Mouse (Mus musculus): ENCODE data around the gene Prpf8. TPM values are rescaled to one million over a fixed set of nuclear protein-coding genes. Genes with fewer than 3 reads are reported as not detected.

Gene Prpf8
- polyA plus RNA-seq, 1 experiment from 2014 or later, result 25.3 TPM

GRCm38 (mm10) chr11:75462253-75462783 is 24.3 kb upstream of the Prpf8 start:
- Histone ChIP-seq H3K36me3 (ENCODE audit: control insufficient read depth, insufficient read depth) (peaks cover 29% of the 10 kb centered on the region), H3K27ac (ENCODE audit: low read length) (peak overlapping the region; percentile 98), H3K4me1 (ENCODE audit: control insufficient read depth, low read depth, low read length) (peaks cover 54% of the 10 kb centered on the region), H3K4me2 (ENCODE audit: low read depth, low read length) (peak overlapping the region; percentile 84), H3K9ac (ENCODE audit: low read depth, low read length) (peak overlapping the region; percentile 83), H3K9me3 (replicated peaks; ENCODE audit: control insufficient read depth, low read length) (peaks cover 3% of the 10 kb centered on the region; the same call in 1 of the 2 replicates), H3K27me3 (ENCODE audit: control insufficient read depth, insufficient read depth, low read depth, low read length) (no peaks in the 10 kb centered on the region), H3K4me3 (ENCODE audit: low read depth, low read length) (peak overlapping the region; percentile 77)
- ATAC-seq (ENCODE audit: low read depth), result peak; percentile 39
- WGBS (ENCODE audit: insufficient replicate concordance), result 2% methylated on average over 16 of the region's 16 CpGs

GRCm38 (mm10) chr11:75462865-75463336 is 23.7 kb upstream of the Prpf8 start:
- H3K4me1 ChIP-seq (ENCODE audit: control insufficient read depth, low read depth, low read length), result peaks cover 54% of the 10 kb centered on the region
- H3K36me3 ChIP-seq (ENCODE audit: control insufficient read depth, insufficient read depth), result peaks cover 29% of the 10 kb centered on the region
- H3K9ac ChIP-seq (ENCODE audit: low read depth, low read length), result peak overlapping the region; percentile 83
- ATAC-seq (ENCODE audit: low read depth), result peak; percentile 52
- peaks cover 3% of the 10 kb centered on the region; the same call in 1 of the 2 replicates for H3K9me3 ChIP-seq (replicated peaks; ENCODE audit: control insufficient read depth, low read length)
- H3K27me3 ChIP-seq (ENCODE audit: control insufficient read depth, insufficient read depth, low read depth, low read length), result no peaks in the 10 kb centered on the region
- 6% methylated on average over 9 of the region's 9 CpGs for WGBS (ENCODE audit: insufficient replicate concordance)
- peak overlapping the region; percentile 98 for H3K27ac ChIP-seq (ENCODE audit: low read length)
- H3K4me2 ChIP-seq (ENCODE audit: low read depth, low read length), result peak overlapping the region; percentile 84
- peak overlapping the region; percentile 77 for H3K4me3 ChIP-seq (ENCODE audit: low read depth, low read length)

GRCm38 (mm10) chr11:75463624-75464023 is 23.0 kb upstream of the Prpf8 start:
- WGBS (ENCODE audit: insufficient replicate concordance), result 71% methylated on average over 4 of the region's 4 CpGs
- peaks cover 54% of the 10 kb centered on the region for H3K4me1 ChIP-seq (ENCODE audit: control insufficient read depth, low read depth, low read length)

DNA sequence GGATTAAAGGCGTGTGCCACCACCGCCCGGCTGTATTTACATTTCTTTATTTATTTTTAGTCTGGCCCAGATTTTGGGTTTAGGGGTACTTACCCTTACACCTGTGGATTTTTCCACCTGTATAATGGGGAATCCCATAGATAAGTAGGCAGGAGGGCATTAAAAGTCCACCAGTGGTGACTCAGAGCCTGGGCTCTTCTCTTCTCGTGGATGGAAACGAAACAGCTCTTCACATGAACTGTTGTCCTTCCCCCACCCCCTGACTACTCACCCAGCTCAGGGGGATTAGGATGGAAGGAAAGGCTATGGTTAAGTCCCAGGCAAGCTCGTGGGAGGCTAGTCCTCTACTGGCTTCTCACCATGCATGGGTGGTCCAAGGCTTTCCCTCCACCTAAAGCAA is 22.2 kb upstream of the Prpf8 start:
- no peak overlapping the region for H3K4me3 ChIP-seq (ENCODE audit: low read depth, low read length)
- no peak for ATAC-seq (ENCODE audit: low read depth)
- H3K4me1 ChIP-seq (ENCODE audit: control insufficient read depth, low read depth, low read length), result peaks cover 49% of the 10 kb centered on the region
- H3K9ac ChIP-seq (ENCODE audit: low read depth, low read length), result no peak overlapping the region
- peaks cover 29% of the 10 kb centered on the region for H3K36me3 ChIP-seq (ENCODE audit: control insufficient read depth, insufficient read depth)
- no peak overlapping the region for H3K4me2 ChIP-seq (ENCODE audit: low read depth, low read length)
- WGBS (ENCODE audit: insufficient replicate concordance), result 80% methylated on average over 6 of the region's 6 CpGs
- H3K27ac ChIP-seq (ENCODE audit: low read length), result no peak overlapping the region
- peaks cover 3% of the 10 kb centered on the region; the same call in 1 of the 2 replicates for H3K9me3 ChIP-seq (replicated peaks; ENCODE audit: control insufficient read depth, low read length)
- no peaks in the 10 kb centered on the region for H3K27me3 ChIP-seq (ENCODE audit: control insufficient read depth, insufficient read depth, low read depth, low read length)

More at GRCm38 (mm10) chr11:75463624-75464023, 23.0 kb upstream of the Prpf8 start:
- peak overlapping the region; percentile 84 for H3K4me2 ChIP-seq (ENCODE audit: low read depth, low read length)
- ATAC-seq (ENCODE audit: low read depth), result no peak
- H3K27ac ChIP-seq (ENCODE audit: low read length), result peak overlapping the region; percentile 98
- no peaks in the 10 kb centered on the region for H3K27me3 ChIP-seq (ENCODE audit: control insufficient read depth, insufficient read depth, low read depth, low read length)
- peaks cover 29% of the 10 kb centered on the region for H3K36me3 ChIP-seq (ENCODE audit: control insufficient read depth, insufficient read depth)
- H3K9me3 ChIP-seq (replicated peaks; ENCODE audit: control insufficient read depth, low read length), result peaks cover 3% of the 10 kb centered on the region; the same call in 1 of the 2 replicates
- peak overlapping the region; percentile 83 for H3K9ac ChIP-seq (ENCODE audit: low read depth, low read length)
- peak overlapping the region; percentile 77 for H3K4me3 ChIP-seq (ENCODE audit: low read depth, low read length)

DNA sequence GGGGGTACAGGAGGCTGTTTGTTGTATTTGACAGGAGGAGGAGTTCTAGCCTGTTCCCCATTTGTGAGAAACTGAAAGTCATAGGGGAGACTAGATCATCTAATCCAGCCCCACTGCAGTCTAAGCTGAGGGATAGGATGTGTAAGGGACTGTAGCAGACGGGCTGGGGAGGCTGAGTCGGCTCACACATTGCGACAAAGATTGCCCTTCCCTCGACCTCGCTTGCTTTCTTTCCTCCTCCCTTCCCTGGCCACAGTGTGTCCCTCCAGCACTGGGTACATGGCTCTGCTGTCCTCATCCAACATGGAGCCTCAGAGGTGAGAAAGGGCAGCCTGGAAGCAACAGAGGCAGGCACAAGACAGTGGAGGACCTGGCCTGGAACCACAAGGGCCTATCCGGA is 21.6 kb upstream of the Prpf8 start:
- Histone ChIP-seq H3K4me2 (ENCODE audit: low read depth, low read length) (no peak overlapping the region), H3K4me1 (ENCODE audit: control insufficient read depth, low read depth, low read length) (peaks cover 44% of the 10 kb centered on the region), H3K4me3 (ENCODE audit: low read depth, low read length) (no peak overlapping the region), H3K36me3 (ENCODE audit: control insufficient read depth, insufficient read depth) (peaks cover 29% of the 10 kb centered on the region), H3K9ac (ENCODE audit: low read depth, low read length) (no peak overlapping the region), H3K9me3 (replicated peaks; ENCODE audit: control insufficient read depth, low read length) (peaks cover 3% of the 10 kb centered on the region; the same call in 1 of the 2 replicates), H3K27me3 (ENCODE audit: control insufficient read depth, insufficient read depth, low read depth, low read length) (no peaks in the 10 kb centered on the region), H3K27ac (ENCODE audit: low read length) (no peak overlapping the region)
- WGBS (ENCODE audit: insufficient replicate concordance), result 77% methylated on average over 6 of the region's 6 CpGs
- no peak for ATAC-seq (ENCODE audit: low read depth)

GRCm38 (mm10) chr11:75466731-75467505 is 19.7 kb upstream of the Prpf8 start:
- 95% methylated on average over 4 of the region's 4 CpGs for WGBS (ENCODE audit: insufficient replicate concordance)
- H3K4me1 ChIP-seq (ENCODE audit: control insufficient read depth, low read depth, low read length), result peaks cover 42% of the 10 kb centered on the region
- no peak for ATAC-seq (ENCODE audit: low read depth)

DNA sequence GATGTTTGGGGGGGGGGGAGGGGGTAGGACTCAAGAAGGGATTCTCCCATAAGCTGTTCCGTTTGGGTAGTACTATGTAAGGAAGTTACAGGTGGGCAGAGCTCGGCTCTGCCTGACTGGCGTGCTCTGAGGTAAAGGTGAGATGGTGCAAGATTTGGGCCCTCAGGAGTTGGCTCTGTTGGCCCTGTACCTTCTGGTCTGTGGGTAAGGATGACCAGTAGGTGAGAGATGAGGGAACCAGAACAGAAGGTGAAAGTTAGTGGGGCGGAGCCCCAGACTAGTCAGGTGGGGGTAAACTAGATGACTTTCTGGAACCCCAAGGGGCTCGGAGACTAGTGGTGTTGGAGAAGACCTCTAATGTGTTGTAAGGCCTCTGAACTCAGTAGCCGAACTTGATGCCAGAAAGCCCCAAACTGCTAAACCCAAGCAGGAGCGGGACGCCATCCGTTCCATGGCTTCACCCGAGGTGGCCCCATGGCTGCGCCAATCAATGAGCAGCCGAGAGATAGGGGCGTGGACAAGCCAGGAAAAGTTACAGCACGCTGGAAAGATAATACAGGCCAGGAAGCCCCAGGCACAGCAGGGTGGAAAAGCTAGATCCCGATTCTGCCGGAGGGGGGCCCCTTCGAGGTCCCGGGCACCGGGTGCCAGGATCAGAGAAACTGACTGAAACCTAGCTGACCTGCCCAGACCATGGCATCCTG is 19.0 kb upstream of the Prpf8 start:
- H3K9ac ChIP-seq (ENCODE audit: low read depth, low read length), result peak overlapping the region; percentile 56
- H3K4me1 ChIP-seq (ENCODE audit: control insufficient read depth, low read depth, low read length), result peaks cover 43% of the 10 kb centered on the region
- peak overlapping the region; percentile 54 for H3K27ac ChIP-seq (ENCODE audit: low read length)
- peaks cover 3% of the 10 kb centered on the region; the same call in 1 of the 2 replicates for H3K9me3 ChIP-seq (replicated peaks; ENCODE audit: control insufficient read depth, low read length)
- ATAC-seq (ENCODE audit: low read depth), result peak; percentile 75
- peaks cover 29% of the 10 kb centered on the region for H3K36me3 ChIP-seq (ENCODE audit: control insufficient read depth, insufficient read depth)
- peak overlapping the region; percentile 69 for H3K4me2 ChIP-seq (ENCODE audit: low read depth, low read length)
- no peaks in the 10 kb centered on the region for H3K27me3 ChIP-seq (ENCODE audit: control insufficient read depth, insufficient read depth, low read depth, low read length)
- peak overlapping the region; percentile 56 for H3K4me3 ChIP-seq (ENCODE audit: low read depth, low read length)
- WGBS (ENCODE audit: insufficient replicate concordance), result 15% methylated on average over 19 of the region's 19 CpGs

More at GRCm38 (mm10) chr11:75466731-75467505, 19.7 kb upstream of the Prpf8 start:
- H3K36me3 ChIP-seq (ENCODE audit: control insufficient read depth, insufficient read depth), result peaks cover 29% of the 10 kb centered on the region
- peak overlapping the region; percentile 69 for H3K4me2 ChIP-seq (ENCODE audit: low read depth, low read length)
- H3K27ac ChIP-seq (ENCODE audit: low read length), result no peak overlapping the region
- no peak overlapping the region for H3K9ac ChIP-seq (ENCODE audit: low read depth, low read length)
- no peaks in the 10 kb centered on the region for H3K27me3 ChIP-seq (ENCODE audit: control insufficient read depth, insufficient read depth, low read depth, low read length)
- H3K9me3 ChIP-seq (replicated peaks; ENCODE audit: control insufficient read depth, low read length), result peaks cover 3% of the 10 kb centered on the region; the same call in 1 of the 2 replicates
- no peak overlapping the region for H3K4me3 ChIP-seq (ENCODE audit: low read depth, low read length)

DNA sequence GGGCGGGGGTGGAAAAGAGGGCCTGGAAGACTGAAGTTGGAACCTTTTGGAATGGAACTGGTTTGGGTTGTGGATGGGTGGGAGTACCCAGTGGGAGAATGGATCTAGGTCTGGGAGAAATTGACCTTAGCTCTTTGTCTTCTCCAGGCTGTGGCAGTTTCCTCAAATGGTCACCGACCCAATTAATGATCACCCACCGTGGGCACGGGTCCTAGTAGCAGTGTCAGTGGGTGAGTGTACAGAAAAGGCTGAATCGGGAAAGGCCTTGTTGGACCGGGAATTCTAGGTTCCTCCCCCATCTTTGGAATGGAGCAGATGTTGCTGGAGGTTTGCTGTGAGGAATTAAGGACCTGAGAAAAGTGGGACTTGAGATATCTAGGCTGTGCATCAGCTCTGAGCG is 18.2 kb upstream of the Prpf8 start:
- Histone ChIP-seq H3K27me3 (ENCODE audit: control insufficient read depth, insufficient read depth, low read depth, low read length) (no peaks in the 10 kb centered on the region), H3K9me3 (replicated peaks; ENCODE audit: control insufficient read depth, low read length) (peaks cover 3% of the 10 kb centered on the region; the same call in 1 of the 2 replicates), H3K4me2 (ENCODE audit: low read depth, low read length) (peak overlapping the region; percentile 69), H3K4me1 (ENCODE audit: control insufficient read depth, low read depth, low read length) (peaks cover 41% of the 10 kb centered on the region), H3K27ac (ENCODE audit: low read length) (peak overlapping the region; percentile 54; the same call in 1 of the 2 replicates), H3K9ac (ENCODE audit: low read depth, low read length) (peak overlapping the region; percentile 56), H3K36me3 (ENCODE audit: control insufficient read depth, insufficient read depth) (peaks cover 27% of the 10 kb centered on the region), H3K4me3 (ENCODE audit: low read depth, low read length) (peak overlapping the region; percentile 56)
- WGBS (ENCODE audit: insufficient replicate concordance), result 52% methylated on average over 7 of the region's 7 CpGs
- ATAC-seq (ENCODE audit: low read depth), result no peak

Measured in liver, embryonic 16.5 days (tissue).